Mouse (Mus musculus): ENCODE measurements at regions not wholly inside any gene's neighbourhood (a gene's known extent, or its start where the extent isn't known, plus 50 kb on each side); places are given as distances from the start of the nearest gene placed in this dataset.
"Not testable (repeated sequence)": the region's sequence is repeated elsewhere in the genome, so short reads cannot be mapped to it uniquely, and the experiment has no call there.

DNA sequence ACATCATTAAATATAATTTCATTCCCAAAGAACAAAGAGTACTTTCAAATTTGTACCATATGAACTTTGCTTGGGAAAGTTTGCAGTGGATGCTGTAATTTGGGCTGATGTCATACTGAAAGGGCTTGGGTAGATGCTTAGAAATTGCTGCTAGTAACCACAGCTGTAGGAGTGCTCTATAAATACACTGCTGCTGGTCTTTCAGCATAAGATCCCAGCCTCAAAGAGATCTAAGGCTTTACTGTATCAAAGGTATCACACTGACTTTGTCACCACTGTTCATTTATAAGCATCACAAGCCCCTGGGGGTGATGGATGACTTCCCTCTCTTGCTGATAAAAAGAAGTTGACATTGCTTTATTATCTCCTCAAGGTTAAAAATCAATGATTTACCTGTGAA lies 497.2 kb downstream of the Pla2g4a start:
- DNase-seq (ENCODE audit: extremely low spot score in 1 of 2, low spot score in 1 of 2): no peak

DNA sequence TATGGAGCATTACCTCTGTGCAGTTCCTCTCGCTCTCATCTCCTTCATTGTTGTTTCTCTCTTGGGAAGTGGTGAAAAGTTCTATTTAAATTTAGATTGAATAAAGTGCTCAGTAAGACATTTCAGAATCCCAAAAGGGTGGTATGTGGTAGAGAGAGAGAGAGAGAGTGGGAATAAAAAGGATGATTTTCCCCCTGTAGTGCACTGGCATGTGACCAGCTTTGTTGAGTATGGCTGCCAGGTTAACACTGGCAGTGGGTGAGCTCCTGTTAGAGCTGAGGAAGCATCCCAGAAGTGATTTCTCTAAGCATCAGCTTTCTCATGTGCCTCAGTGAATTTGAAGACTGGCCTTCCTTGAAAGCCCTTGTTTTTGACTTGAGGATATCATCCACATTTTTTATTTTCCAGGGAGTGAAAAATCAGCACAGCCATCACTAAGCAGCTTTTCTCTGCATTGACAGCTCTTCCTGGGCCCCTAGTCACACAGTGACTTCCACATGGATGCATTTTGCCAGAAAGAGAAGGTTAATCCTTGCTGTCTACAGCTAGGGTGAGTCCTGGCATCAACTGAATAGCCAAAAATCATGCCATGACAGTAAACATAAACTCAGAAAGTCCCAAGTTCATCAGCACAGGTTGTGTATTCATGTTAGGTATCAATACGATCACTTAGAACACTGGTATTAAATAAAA lies 511.1 kb downstream of the Pla2g4a start:
- DNase-seq (ENCODE audit: extremely low spot score in 1 of 2, low spot score in 1 of 2): no peak

DNA sequence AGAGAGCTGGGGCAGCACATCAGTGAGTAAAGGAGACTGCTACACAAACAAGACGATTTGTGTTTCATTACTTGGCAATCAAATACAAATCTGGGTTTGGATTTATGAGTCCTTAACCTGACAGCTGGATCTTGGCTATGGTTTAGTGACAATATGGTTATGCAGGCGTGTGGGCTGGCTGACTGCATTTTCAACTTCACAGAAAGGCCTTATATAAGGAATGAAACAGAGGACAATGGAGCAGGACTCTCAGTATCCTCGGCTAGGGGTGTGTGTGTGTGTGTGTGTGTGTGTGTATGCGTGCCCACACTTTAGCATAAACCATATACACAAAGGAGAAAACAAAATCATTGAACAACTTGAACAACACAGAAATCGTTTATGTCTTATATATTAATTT lies 512.6 kb downstream of the Pla2g4a start:
- no peak for DNase-seq (ENCODE audit: extremely low spot score in 1 of 2, low spot score in 1 of 2)

DNA sequence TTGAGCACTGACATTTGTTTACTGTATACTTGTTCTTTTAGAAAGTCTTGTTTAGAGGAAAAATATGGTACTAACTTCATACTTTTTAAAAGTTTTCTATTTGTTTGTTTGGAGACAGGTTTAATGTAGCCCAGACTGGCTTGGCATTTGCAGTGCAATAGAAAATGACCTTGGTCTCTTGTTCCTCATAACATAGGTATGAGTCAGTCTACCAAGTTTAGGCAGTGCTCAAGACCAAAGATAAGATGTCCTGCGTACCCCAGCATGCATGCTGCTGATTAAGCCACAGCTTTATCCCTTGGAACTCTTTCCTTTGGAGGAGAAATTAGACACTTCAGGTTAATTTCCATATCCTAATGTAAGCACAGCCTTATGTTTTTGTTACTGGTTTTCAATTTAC lies 550.1 kb downstream of the Pla2g4a start:
- no peak for DNase-seq (ENCODE audit: extremely low spot score in 1 of 2, low spot score in 1 of 2)

DNA sequence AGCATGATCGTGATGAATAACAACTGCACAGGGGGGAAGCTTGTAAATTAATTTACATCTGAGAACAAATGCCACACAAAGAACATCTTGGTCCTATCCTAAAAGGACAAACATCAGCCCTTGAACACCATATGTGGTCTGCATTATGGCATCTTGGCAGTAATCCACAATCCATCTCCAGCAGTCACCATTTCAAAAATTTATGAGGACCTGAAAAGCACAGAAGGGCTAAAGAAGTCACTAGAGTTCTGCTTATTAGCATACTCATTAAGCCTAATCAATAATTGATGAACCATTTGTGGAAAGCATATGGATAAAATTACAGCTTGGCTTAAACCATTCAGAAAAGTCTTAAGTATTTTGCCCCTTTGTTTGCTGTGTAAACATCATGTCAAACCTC lies 555.7 kb downstream of the Pla2g4a start:
- DNase-seq (ENCODE audit: extremely low spot score in 1 of 2, low spot score in 1 of 2): no peak

DNA sequence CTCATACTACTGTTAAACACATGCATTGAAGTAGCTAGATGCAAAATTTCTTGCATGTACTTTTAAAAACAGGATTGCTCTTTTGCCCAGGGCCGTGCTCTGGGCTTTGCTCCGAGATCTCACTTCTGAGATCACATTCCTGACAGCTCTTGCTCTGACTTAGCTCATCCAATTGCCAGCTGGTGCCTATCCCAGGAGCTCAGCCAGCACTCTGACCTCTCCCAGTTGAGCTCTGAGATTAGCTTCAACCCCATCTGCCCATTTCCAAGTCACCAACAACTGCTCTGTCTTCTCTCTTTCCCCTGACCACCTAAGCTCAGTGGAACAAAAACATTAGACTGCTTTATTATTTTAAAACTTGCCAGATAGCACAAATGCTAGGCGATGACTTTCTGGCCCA lies 572.4 kb downstream of the Pla2g4a start:
- no peak for DNase-seq (ENCODE audit: extremely low spot score in 1 of 2, low spot score in 1 of 2)

DNA sequence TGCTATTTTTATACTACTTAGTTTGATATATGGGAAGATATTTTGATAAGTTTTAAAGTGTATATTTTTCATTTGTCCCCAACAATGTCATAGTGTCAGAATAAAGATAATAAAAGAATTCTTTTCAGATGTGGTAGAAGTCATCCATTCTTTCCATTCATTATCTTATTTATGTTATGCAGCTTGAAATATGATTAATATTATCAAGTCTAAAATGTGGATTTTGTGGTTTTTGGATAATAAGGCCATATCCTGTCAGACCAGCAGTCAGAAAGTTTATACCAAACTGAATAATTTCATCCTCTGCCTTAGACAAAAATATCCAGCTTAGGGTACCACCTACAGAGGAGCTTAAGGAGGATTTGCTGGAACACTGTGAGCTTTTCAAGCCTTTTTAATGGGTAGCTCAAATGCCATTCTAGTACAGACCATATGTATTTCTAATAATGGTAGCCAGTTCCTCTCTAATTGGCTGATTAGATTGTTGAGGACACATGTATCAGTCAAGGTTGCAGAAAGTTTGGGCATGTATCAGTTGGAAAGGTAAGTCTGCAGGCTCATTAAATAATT lies 609.7 kb downstream of the Pla2g4a start:
- DNase-seq (ENCODE audit: extremely low spot score in 1 of 2, low spot score in 1 of 2): no peak

DNA sequence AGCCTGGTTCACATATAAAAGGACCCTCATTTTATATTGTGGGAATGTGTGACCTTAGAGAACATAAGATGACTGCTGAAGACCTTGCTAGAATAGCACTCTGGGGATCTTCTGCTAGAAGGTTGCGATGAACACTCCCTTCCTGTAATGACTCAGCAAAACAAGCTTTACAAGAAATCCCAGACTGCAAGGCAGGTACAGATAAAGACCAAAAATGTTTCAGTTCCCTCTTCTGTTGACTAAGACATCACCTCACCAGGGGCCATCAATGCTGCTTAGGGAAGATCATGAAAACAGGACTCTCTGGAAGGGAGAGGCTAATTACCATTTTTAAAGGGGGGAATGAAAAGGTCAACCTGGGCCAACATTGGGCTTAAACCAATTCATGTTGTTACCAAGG lies 613.7 kb downstream of the Pla2g4a start:
- no peak for DNase-seq (ENCODE audit: extremely low spot score in 1 of 2, low spot score in 1 of 2)

DNA sequence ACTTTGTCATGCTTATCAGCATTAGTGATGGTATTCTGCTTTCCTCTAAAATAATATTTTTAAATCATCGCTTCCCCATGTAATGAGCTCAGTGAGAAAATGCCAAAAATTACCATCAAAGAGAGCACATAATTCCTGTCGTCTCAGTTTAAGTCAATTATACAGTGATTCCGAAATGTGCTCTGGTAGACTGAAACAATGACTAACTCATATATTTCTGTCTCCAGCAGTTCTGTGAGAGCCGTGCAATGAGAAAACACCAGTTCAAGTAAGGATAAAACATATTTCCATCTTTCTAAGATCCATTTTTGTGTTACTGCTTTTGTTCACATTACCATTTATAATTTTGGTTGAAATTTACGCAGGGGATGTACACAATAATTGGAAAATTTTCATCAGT lies 622.9 kb downstream of the Pla2g4a start:
- no peak for DNase-seq (ENCODE audit: extremely low spot score in 1 of 2, low spot score in 1 of 2)

DNA sequence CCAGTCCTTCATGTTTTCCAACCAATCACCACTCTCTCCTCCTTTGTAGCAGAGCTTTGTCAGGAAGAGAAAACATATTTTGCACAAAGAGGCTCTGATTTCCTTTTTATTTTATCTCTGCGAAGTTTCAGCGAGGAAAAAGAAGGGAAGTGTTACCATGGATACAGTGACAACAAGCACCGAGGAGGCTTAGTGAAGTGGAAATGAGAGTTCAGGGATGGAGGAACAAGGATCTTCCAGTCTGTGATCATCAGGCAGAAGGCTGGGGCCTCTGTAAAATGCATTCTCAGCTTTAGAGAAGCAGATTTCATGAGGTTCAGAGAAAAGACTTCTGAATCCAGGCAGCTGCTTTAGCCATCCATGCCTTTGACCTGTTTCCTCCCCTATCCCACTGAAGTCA lies 628.9 kb downstream of the Pla2g4a start:
- DNase-seq (ENCODE audit: extremely low spot score in 1 of 2, low spot score in 1 of 2): no peak

DNA sequence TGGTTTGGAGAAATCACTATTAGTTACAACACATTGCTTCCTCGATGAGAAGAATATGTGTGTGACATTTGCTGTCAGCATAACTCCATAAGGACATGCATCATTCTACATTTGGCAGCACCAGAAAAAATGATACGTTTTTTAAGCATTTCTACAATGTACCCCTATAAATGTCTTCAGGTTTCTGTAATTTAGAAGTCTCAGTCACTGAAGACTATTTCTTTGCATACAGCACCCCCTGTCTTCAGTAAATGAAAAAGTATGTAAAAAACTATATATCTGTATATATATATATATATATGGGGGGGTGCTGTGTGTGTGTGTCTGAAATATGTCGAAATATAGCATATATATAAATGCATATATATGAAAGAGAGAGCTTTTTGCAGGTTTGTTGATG lies 633.9 kb downstream of the Pla2g4a start:
- no peak for DNase-seq (ENCODE audit: extremely low spot score in 1 of 2, low spot score in 1 of 2)

DNA sequence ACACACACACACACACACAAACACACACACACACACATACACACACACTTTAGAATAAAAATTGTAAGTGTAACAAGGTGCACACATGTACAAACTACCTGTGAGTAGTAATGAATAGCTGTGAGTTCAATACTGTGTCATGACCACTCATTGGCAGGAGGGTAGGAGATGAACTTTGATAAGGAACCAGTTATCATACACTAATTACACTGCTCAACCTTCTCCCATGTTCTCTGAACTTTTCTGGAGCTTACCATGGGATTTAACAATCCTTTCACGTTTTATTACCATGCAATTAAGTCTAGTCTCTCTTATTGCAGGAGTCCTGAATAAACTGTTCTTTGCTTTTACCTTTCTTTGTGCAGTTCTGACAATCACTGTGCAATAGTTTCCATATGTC lies 638.0 kb downstream of the Pla2g4a start:
- DNase-seq (ENCODE audit: extremely low spot score in 1 of 2, low spot score in 1 of 2): no peak

DNA sequence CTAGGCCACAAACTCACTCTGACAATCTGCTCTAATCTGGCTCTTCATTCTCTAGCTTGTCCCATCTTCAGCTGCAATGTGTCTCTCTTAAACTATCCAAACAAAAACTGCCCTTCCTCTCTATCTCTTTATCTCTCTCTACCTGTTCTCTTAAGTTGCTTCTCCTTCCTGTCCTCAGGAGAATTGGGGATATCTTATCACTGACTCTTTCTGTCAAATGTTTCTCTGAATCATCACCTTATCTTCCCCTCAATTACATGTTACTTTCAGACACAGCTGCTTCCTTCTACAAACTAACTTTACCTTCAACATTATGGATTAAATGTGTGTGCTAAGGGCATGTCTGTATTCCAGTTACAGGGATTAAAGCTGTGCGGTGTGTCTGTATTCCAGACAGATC lies 671.4 kb downstream of the Pla2g4a start:
- no peak for DNase-seq (ENCODE audit: extremely low spot score in 1 of 2, low spot score in 1 of 2)

DNA sequence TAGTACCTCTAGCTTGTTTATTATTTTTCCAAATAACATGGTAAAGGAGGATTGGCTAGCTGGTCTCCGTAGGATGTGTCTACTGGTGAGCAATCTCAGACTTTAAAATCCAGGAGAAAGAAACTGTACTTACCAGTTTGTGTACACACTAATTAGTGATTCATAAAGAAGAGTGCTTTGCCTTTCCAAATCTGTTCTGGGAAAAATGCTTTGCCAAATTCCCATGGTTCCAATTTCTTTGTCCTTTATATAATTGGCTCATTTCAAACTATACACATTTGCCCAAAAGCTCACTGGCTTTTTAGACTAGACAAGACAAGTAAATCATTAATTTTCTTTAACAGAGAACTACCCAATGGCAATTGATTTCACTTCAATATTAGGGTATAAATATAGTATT lies 686.2 kb downstream of the Pla2g4a start:
- DNase-seq (ENCODE audit: extremely low spot score in 1 of 2, low spot score in 1 of 2): no peak

DNA sequence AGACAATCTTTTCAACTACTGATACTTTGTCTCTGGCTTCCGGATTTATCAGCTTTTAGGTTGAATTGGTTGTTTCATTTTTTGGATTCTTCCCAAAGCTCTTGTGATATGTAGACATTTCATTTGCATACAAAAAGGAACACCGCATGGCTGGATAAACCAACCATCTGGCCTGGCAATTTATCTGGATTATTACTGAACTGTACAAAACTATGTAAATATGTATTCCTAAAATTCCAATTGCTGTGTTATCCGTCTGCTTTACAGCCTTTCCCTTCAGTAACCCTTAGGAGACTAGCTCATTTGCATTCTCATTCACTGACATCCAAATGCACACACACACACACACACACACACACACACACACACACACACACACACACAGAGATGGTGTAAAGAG lies 704.2 kb downstream of the Pla2g4a start:
- peak in 1 of 2 experiments; percentile 8 for DNase-seq (ENCODE audit: extremely low spot score in 1 of 2, low spot score in 1 of 2)

DNA sequence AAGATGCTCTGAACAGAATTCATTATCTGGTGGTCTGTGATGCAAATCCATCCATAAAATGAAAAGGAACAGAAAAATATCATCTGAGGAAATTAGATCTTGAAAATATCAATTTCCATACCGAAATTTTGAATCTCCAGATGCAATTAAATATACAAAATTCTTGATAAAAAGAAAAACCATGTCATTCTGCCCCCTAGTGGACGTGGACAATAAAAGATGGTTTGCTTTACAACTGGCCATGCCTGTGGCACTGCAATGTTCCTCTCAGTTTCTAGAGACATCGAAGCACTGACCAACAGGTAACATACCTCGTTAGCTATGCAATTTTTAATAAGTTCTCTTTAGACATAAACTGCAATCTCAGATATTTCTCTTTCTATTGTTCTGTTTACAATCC lies 706.9 kb downstream of the Pla2g4a start:
- peak in 1 of 2 experiments; percentile 54 for DNase-seq (ENCODE audit: extremely low spot score in 1 of 2, low spot score in 1 of 2)

DNA sequence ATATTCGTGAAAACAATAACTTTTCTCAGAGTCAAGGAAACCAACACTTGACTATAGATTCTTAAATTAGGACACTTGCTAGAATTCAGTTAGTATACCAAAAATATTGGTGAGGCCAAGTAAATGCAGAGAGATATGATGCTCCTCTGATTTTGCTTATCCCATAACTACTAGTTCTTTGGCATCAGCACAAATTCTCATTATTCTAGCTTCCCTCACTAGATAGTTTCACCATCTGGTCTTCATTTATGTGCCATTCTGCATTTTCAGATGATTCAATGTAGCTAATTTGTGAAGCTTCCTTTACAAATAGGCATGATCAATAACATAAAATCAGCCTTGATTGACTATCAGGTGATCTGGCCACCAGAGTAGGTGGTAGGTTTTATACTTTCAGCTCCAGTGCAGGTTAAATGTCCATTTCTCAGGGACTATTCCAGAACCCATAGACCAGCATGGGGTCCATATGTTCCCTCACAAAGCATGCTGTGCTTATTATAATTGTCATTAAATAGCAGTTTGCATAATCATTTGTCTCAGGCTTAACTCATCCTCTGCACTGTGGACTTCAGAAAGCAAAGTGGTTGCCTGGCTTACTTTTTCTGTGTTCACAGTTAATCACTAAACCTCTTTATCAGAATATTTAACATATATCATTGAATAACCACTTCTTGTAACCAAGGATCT lies 722.6 kb downstream of the Pla2g4a start:
- DNase-seq (ENCODE audit: extremely low spot score in 1 of 2, low spot score in 1 of 2): no peak

DNA sequence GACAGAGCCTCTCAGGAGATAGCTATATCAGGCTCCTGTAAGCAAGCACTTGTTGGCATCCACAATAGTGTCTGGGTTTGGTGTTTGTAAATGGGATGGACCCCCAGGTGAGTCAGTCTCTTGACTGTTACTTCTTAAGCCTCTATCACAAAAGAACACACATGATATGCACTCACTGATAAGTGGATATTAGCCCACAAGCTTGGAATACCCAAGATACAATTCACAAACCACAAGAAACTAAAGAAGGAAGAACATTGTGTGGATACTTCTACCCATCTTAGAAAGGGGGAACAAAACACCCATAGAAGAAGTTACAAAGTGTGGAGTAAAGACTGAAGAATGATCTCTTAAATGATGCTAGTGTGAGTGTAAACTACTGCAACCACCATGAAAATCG lies 733.9 kb downstream of the Pla2g4a start:
- not testable (repeated sequence) for DNase-seq (ENCODE audit: extremely low spot score in 1 of 2, low spot score in 1 of 2)

DNA sequence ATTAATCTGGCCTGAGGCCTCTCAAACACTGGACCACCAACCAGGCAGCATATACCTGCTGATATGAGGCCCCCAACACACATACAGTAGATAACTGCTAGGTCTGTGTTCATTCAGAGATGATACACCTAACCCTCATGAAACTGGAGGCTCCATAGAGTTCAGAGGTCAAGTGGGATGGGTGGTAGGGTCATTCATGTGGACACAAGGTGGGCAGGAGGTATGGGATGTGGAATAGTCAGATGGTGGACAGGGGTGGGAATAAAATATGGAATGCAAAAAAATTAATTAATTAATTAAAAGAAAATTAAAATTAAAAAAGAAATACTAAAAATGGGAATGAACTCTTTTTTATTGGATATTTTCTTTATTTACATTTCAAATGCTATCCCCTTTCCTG lies 734.7 kb downstream of the Pla2g4a start:
- no peak for DNase-seq (ENCODE audit: extremely low spot score in 1 of 2, low spot score in 1 of 2)

DNA sequence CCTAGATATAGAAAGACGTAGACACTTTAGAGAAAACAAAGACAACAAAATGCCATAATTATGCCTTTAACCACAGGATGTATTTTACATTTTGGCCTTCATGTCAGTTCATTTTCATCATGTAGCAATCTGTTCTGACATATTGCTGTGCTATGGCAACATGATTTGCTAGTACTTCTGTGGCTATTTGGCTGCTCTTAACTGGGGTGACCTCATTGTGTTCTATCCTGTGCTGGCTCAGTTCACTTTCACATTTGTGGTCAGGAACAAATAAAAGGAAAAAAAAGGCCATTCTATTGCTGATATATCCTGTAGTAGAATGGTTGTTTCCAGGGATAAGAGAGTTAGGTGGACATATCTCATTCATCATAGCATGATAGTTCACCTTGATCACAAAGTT lies 758.5 kb downstream of the Pla2g4a start:
- no peak for DNase-seq (ENCODE audit: extremely low spot score in 1 of 2, low spot score in 1 of 2)

DNA sequence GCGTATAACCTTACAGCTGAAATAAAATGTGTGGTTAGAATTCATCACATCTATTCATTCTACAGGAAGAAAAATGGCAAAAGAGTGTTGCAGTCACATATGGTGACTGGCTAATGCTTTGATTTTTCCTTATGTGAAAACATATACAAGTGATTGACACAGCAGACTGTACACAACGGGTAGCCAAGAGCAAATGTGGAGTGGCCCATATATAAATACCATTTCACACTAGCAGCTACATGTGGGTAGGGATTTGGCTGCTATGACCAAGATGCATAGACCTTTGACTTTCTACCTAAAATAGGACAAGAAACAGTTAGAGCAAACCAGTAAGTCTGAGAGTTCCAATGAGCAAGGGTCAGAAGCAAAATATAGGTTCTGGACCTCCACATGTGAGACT lies 761.8 kb downstream of the Pla2g4a start:
- DNase-seq (ENCODE audit: extremely low spot score in 1 of 2, low spot score in 1 of 2): no peak

DNA sequence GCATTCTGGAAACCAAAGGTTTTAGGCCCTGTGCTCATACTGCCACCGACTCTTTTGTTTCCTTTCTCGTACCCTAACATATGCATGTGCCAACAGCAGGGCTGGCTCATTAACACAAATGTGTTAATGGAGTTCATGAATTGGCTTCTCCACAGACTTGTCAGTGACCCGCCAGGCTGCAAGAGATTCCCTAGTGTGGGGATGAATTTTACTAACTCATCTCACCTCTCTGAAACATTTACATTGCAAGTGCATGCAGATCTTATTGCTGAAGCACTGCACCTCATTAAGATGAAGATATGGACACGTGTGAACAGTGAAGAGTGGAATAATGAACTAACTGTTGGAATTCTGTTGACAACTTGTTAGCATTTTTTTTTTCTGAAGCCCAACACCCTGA lies 762.2 kb downstream of the Pla2g4a start:
- no peak for DNase-seq (ENCODE audit: extremely low spot score in 1 of 2, low spot score in 1 of 2)

All from layer of hippocampus, postnatal 25 days (tissue).